Mouse (Mus musculus): ENCODE data around the gene Gcg. TPM values are rescaled to one million over a fixed set of nuclear protein-coding genes. Genes with fewer than 3 reads are reported as not detected.

The Gcg gene
- not detected in 2 replicates for polyA plus RNA-seq (2014; fragmentation: Nextera tagmentation; extraction: Ambion mirVana)

- Histone ChIP-seq H3K27me3 (ENCODE audit: control insufficient read depth, insufficient read depth, low read length) (no peaks in the 10 kb centered on the region), H3K9me3 (ENCODE audit: control insufficient read depth, low read length) (no peaks in the 10 kb centered on the region), H3K27ac (ENCODE audit: low read depth, low read length) (no peak within 1 kb of the TSS), H3K4me2 (no peak within 1 kb of the TSS), H3K36me3 (ENCODE audit: control insufficient read depth, insufficient read depth, low read length) (no peaks in the 10 kb centered on the region), H3K4me1 (ENCODE audit: control insufficient read depth, insufficient read depth, low read length) (no peaks in the 10 kb centered on the region), H3K4me3 (ENCODE audit: low read depth, low read length) (no peak within 1 kb of the TSS), H3K9ac (ENCODE audit: low read length) (no peak within 1 kb of the TSS)
- no peak for DNase-seq (ENCODE audit: low spot score, missing footprints)
- no peak for ATAC-seq (ENCODE audit: low FRiP score)
- WGBS = 89% methylated on average over 9 of the region's 9 CpGs
Observed at GRCm38 (mm10) chr2:62483550-62483949, at the start of gene Gcg. Gene Gcg (minus strand): TSS chr2:62483650.

DNA sequence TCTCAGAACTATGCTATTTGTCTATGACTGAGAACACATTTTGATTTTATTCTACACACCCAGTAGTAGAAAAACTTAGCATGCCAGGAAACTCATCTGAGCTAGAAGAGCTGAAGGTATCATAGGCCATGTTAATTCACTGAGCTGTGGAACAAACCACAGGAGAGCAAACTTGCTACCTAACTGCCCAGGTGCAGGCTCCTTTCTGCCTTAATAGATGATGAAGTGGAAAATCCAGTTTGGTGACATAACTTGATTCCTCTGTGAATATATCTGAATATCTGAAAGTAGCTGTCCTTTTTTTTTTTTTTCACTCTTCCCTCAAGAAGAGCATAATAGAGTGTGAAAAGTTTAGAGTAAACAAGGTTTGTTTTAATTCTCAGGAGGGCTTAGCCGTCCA lies 47.6 kb upstream of the Gcg start:
- Histone ChIP-seq H3K36me3 (ENCODE audit: control insufficient read depth, insufficient read depth, low read length) (no peaks in the 10 kb centered on the region), H3K9ac (ENCODE audit: low read length) (no peak overlapping the region), H3K27me3 (ENCODE audit: control insufficient read depth, insufficient read depth, low read length) (no peaks in the 10 kb centered on the region), H3K4me2 (no peak overlapping the region), H3K9me3 (ENCODE audit: control insufficient read depth, low read length) (no peaks in the 10 kb centered on the region), H3K4me3 (ENCODE audit: low read depth, low read length) (no peak overlapping the region), H3K4me1 (ENCODE audit: control insufficient read depth, insufficient read depth, low read length) (no peaks in the 10 kb centered on the region), H3K27ac (ENCODE audit: low read depth, low read length) (no peak overlapping the region)
- no peak for DNase-seq (ENCODE audit: low spot score, missing footprints)
- WGBS = 83% methylated on average over 1 of the region's 1 CpGs
- no peak for ATAC-seq (ENCODE audit: low FRiP score)

DNA sequence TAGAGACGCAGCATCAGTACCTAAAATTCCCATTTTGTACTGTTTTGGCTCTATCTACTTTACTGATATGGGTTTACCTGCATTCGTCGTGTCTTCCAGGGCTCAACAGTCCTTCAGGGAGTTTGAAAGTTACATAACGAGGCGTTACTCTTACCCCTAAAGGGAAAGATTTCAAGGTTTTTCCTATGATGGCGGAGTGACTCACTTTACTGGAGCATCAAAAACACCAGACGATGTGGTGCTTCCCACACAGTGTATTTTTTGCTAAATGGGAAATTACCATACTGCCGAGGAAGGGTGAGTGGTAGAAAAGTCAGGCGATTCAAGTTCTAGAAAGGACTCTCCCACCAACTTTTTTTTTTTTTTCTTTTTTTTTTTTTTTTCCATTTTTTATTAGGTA lies 42.9 kb upstream of the Gcg start:
- Histone ChIP-seq H3K27me3 (ENCODE audit: control insufficient read depth, insufficient read depth, low read length) (no peaks in the 10 kb centered on the region), H3K4me3 (ENCODE audit: low read depth, low read length) (no peak overlapping the region), H3K9ac (ENCODE audit: low read length) (no peak overlapping the region), H3K4me2 (no peak overlapping the region), H3K9me3 (ENCODE audit: control insufficient read depth, low read length) (no peaks in the 10 kb centered on the region), H3K4me1 (ENCODE audit: control insufficient read depth, insufficient read depth, low read length) (no peaks in the 10 kb centered on the region), H3K36me3 (ENCODE audit: control insufficient read depth, insufficient read depth, low read length) (no peaks in the 10 kb centered on the region), H3K27ac (ENCODE audit: low read depth, low read length) (no peak overlapping the region)
- WGBS = 95% methylated on average over 9 of the region's 9 CpGs
- no peak for ATAC-seq (ENCODE audit: low FRiP score)
- no peak for DNase-seq (ENCODE audit: low spot score, missing footprints)

DNA sequence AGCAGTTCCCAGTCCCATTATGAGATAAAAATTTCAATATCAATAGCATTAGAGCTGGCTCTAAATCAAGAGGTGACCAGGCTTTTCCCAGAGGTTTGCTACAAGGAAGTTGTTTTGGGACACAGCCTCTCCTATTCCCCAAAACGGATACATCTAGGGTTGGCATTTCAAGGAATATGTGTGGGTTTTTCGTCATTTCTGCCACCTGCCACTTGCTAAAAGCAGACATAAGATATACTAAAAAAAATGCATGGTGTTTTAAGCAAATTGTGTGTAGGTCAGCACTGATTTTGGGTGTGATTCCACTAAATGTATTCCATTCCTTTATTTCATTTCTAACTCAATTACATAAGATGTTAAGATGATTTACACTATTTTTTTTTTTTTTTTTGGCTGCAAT lies 34.3 kb upstream of the Gcg start:
- WGBS = 76% methylated on average over 2 of the region's 2 CpGs
- no peak overlapping the region for H3K4me3 ChIP-seq (ENCODE audit: low read depth, low read length)
- H3K36me3 ChIP-seq (ENCODE audit: control insufficient read depth, insufficient read depth, low read length) = no peaks in the 10 kb centered on the region
- H3K4me2 ChIP-seq = no peak overlapping the region
- H3K9me3 ChIP-seq (ENCODE audit: control insufficient read depth, low read length) = no peaks in the 10 kb centered on the region
- H3K9ac ChIP-seq (ENCODE audit: low read length) = no peak overlapping the region
- H3K27ac ChIP-seq (ENCODE audit: low read depth, low read length) = no peak overlapping the region
- no peaks in the 10 kb centered on the region for H3K27me3 ChIP-seq (ENCODE audit: control insufficient read depth, insufficient read depth, low read length)
- DNase-seq (ENCODE audit: low spot score, missing footprints) = no peak
- no peak for ATAC-seq (ENCODE audit: low FRiP score)
- no peaks in the 10 kb centered on the region for H3K4me1 ChIP-seq (ENCODE audit: control insufficient read depth, insufficient read depth, low read length)

DNA sequence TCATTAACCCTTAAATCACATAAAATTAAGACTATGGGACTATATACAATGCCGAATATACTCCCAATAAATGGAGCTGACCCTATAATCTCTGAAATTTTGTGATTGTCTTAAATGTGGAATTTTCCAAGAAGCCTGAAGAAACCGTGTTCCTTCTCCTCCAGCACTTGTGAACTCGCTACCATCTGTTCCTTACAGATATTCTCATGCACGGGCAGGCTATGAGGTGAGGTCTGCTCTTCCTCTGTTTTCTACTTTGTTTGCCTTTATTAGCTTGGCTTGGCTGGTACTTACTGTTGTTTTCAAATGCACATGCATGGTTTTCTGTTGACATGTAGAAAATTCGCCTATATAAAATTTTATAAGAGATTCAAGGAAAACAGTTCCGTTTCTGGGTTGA lies 31.0 kb upstream of the Gcg start:
- Histone ChIP-seq H3K9me3 (ENCODE audit: control insufficient read depth, low read length) (no peaks in the 10 kb centered on the region), H3K27me3 (ENCODE audit: control insufficient read depth, insufficient read depth, low read length) (no peaks in the 10 kb centered on the region), H3K36me3 (ENCODE audit: control insufficient read depth, insufficient read depth, low read length) (no peaks in the 10 kb centered on the region), H3K4me3 (ENCODE audit: low read depth, low read length) (no peak overlapping the region), H3K4me2 (no peak overlapping the region), H3K4me1 (ENCODE audit: control insufficient read depth, insufficient read depth, low read length) (no peaks in the 10 kb centered on the region), H3K9ac (ENCODE audit: low read length) (no peak overlapping the region), H3K27ac (ENCODE audit: low read depth, low read length) (no peak overlapping the region)
- no peak for ATAC-seq (ENCODE audit: low FRiP score)
- WGBS = 88% methylated on average over 6 of the region's 6 CpGs
- no peak for DNase-seq (ENCODE audit: low spot score, missing footprints)

DNA sequence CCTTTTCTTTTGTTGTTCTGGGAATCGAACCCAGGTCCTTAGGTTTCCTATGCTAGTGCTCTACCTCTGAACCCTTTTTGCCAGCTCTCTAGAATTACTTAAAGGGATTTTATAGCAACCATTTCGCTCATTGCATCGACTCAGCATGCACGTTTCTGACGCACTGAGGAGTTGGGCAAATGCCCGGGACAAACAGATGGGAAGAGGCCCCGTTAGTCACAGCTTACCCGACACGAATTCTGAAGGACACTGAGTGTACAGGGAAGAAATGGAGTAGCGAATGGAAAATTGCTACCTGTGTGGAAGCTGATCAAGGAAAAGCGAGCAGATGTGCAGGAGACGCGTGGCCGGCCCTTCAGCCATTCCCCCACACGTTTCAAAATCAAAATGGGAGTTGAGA lies 30.0 kb upstream of the Gcg start:
- Histone ChIP-seq H3K9me3 (ENCODE audit: control insufficient read depth, low read length) (no peaks in the 10 kb centered on the region), H3K4me2 (no peak overlapping the region), H3K27me3 (ENCODE audit: control insufficient read depth, insufficient read depth, low read length) (no peaks in the 10 kb centered on the region), H3K36me3 (ENCODE audit: control insufficient read depth, insufficient read depth, low read length) (no peaks in the 10 kb centered on the region), H3K27ac (ENCODE audit: low read depth, low read length) (no peak overlapping the region), H3K4me3 (ENCODE audit: low read depth, low read length) (no peak overlapping the region), H3K9ac (ENCODE audit: low read length) (no peak overlapping the region), H3K4me1 (ENCODE audit: control insufficient read depth, insufficient read depth, low read length) (no peaks in the 10 kb centered on the region)
- ATAC-seq (ENCODE audit: low FRiP score) = no peak
- no peak for DNase-seq (ENCODE audit: low spot score, missing footprints)
- 92% methylated on average over 15 of the region's 15 CpGs for WGBS

- H3K4me3 ChIP-seq (ENCODE audit: low read depth, low read length) = no peak overlapping the region
- ATAC-seq (ENCODE audit: low FRiP score) = no peak
- no peak for DNase-seq (ENCODE audit: low spot score, missing footprints)
- no peaks in the 10 kb centered on the region for H3K4me1 ChIP-seq (ENCODE audit: control insufficient read depth, insufficient read depth, low read length)
- H3K27ac ChIP-seq (ENCODE audit: low read depth, low read length) = no peak overlapping the region
- no peak overlapping the region for H3K4me2 ChIP-seq
- no peak overlapping the region for H3K9ac ChIP-seq (ENCODE audit: low read length)
- WGBS = 89% methylated on average over 5 of the region's 5 CpGs
- no peaks in the 10 kb centered on the region for H3K36me3 ChIP-seq (ENCODE audit: control insufficient read depth, insufficient read depth, low read length)
- H3K27me3 ChIP-seq (ENCODE audit: control insufficient read depth, insufficient read depth, low read length) = no peaks in the 10 kb centered on the region
- H3K9me3 ChIP-seq (ENCODE audit: control insufficient read depth, low read length) = no peaks in the 10 kb centered on the region
Observed at GRCm38 (mm10) chr2:62507130-62507529, 23.7 kb upstream of the Gcg start.

GRCm38 (mm10) chr2:62506441-62506840 lies 23.0 kb upstream of the Gcg start:
- WGBS = 29% methylated on average over 2 of the region's 2 CpGs
- Histone ChIP-seq H3K27ac (ENCODE audit: low read depth, low read length) (no peak overlapping the region), H3K36me3 (ENCODE audit: control insufficient read depth, insufficient read depth, low read length) (no peaks in the 10 kb centered on the region), H3K27me3 (ENCODE audit: control insufficient read depth, insufficient read depth, low read length) (no peaks in the 10 kb centered on the region), H3K4me3 (ENCODE audit: low read depth, low read length) (no peak overlapping the region), H3K4me1 (ENCODE audit: control insufficient read depth, insufficient read depth, low read length) (no peaks in the 10 kb centered on the region), H3K9ac (ENCODE audit: low read length) (no peak overlapping the region), H3K9me3 (ENCODE audit: control insufficient read depth, low read length) (no peaks in the 10 kb centered on the region), H3K4me2 (no peak overlapping the region)
- DNase-seq (ENCODE audit: low spot score, missing footprints) = no peak
- ATAC-seq (ENCODE audit: low FRiP score) = no peak

- DNase-seq (ENCODE audit: low spot score, missing footprints) = no peak
- no peaks in the 10 kb centered on the region for H3K4me1 ChIP-seq (ENCODE audit: control insufficient read depth, insufficient read depth, low read length)
- ATAC-seq (ENCODE audit: low FRiP score) = no peak
- WGBS = 76% methylated on average over 4 of the region's 4 CpGs
- H3K9me3 ChIP-seq (ENCODE audit: control insufficient read depth, low read length) = no peaks in the 10 kb centered on the region
- no peak overlapping the region for H3K4me2 ChIP-seq
- no peak overlapping the region for H3K27ac ChIP-seq (ENCODE audit: low read depth, low read length)
- no peak overlapping the region for H3K4me3 ChIP-seq (ENCODE audit: low read depth, low read length)
- H3K27me3 ChIP-seq (ENCODE audit: control insufficient read depth, insufficient read depth, low read length) = no peaks in the 10 kb centered on the region
- H3K9ac ChIP-seq (ENCODE audit: low read length) = no peak overlapping the region
- no peaks in the 10 kb centered on the region for H3K36me3 ChIP-seq (ENCODE audit: control insufficient read depth, insufficient read depth, low read length)
Observed at GRCm38 (mm10) chr2:62504269-62504796, 20.9 kb upstream of the Gcg start.

- H3K9ac ChIP-seq (ENCODE audit: low read length) = no peak overlapping the region
- no peak overlapping the region for H3K4me2 ChIP-seq
- no peaks in the 10 kb centered on the region for H3K27me3 ChIP-seq (ENCODE audit: control insufficient read depth, insufficient read depth, low read length)
- H3K36me3 ChIP-seq (ENCODE audit: control insufficient read depth, insufficient read depth, low read length) = no peaks in the 10 kb centered on the region
- H3K4me3 ChIP-seq (ENCODE audit: low read depth, low read length) = no peak overlapping the region
- WGBS = 80% methylated on average over 5 of the region's 5 CpGs
- ATAC-seq (ENCODE audit: low FRiP score) (no peak), DNase-seq (ENCODE audit: low spot score, missing footprints) (no peak)
- H3K27ac ChIP-seq (ENCODE audit: low read depth, low read length) = no peak overlapping the region
- no peaks in the 10 kb centered on the region for H3K4me1 ChIP-seq (ENCODE audit: control insufficient read depth, insufficient read depth, low read length)
- no peaks in the 10 kb centered on the region for H3K9me3 ChIP-seq (ENCODE audit: control insufficient read depth, low read length)
Observed at GRCm38 (mm10) chr2:62503326-62503725, 19.9 kb upstream of the Gcg start.

Measured in midbrain, embryonic 11.5 days (tissue).